In the genomic region with DNA sequence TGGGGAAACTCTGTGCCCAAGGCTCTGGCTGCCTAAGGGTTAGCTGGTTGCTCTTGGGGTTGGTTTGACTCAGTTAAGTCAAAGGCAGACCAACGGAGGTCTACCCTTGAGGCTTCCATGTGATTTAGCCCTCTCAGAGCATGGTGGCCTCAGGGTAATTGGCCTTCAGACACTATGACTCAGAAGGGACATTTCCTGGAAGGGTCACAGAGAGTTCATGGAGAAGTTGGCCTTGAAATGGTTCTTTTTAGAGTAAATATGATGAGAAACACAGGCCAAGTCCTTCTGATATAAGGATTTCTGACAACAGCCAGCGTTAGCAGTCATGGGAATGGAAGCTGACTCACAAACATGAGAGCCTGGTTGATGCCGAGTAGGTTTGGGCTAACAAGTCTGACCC, we compare ENCODE assay signal across 23 mouse cellular contexts. TPM values are rescaled to one million over a fixed set of nuclear protein-coding genes. Genes with fewer than 3 reads are reported as not detected.
DNase-seq lines count a peak whose midpoint lies in the region; ATAC-seq and TF ChIP-seq lines count a peak whose summit lies in the region.
"Had no signal": no experiment of that assay in that cellular context is flagged by ENCODE, and none has a peak within 500 bp of the region (broad histone marks: within the 10 kb centered on the region; RNA-seq: fewer than 3 reads in every experiment).

No protein-coding gene starts in this region.

- DNase-seq in liver, adult 2 months (ENCODE audit: extremely low read depth, low read depth, low spot score): peak; percentile 23
- no peak for DNase-seq in liver, embryonic 11.5 days (ENCODE audit: low spot score)
- peak; percentile 31 for DNase-seq in CH12.LX (ENCODE audit: extremely low read depth)
- DNase-seq in adrenal gland, adult 8-10 months: peak; percentile 33
- no peak for DNase-seq in left cerebral cortex, adult 2 months (ENCODE audit: extremely low spot score in 1 of 2, low spot score in 2 of 2)
- DNase-seq in left cerebral cortex, postnatal 14 days (ENCODE audit: low spot score in 2 of 2): no peak
- no peak for DNase-seq in cerebellum, postnatal 36 days
- DNase-seq: cerebellum, adult 11-12 months; cerebellum, adult 9-11 months; embryo, embryonic 11 days; gastrocnemius, postnatal 10 days; heart, adult 2 months; heart, postnatal 14 days; kidney, adult 18-20 months had no signal

- ATAC-seq in liver, embryonic 11.5 days (replicated peaks; ENCODE audit: low FRiP score): no peak
- ATAC-seq: activated CD4-positive, CD25-positive, alpha-beta regulatory T cell, adult 4 months; forebrain, embryonic 15.5 days; intestine, embryonic 15.5 days had no signal

- in situ Hi-C loops in CH12.LX (cut with MboI; ENCODE audit: low pct_ligation_motif_present, low pct_unique_long_range_greater_than_20kb, low sequenced_read_pairs): no loop called here

- no peaks in the 10 kb centered on the region for H3K4me1 ChIP-seq in liver, adult 2 months (ENCODE audit: control insufficient read depth, insufficient read depth, low read length)
- no peaks in the 10 kb centered on the region for H3K4me1 ChIP-seq in liver, embryonic 11.5 days (replicated peaks; ENCODE audit: control insufficient read depth, insufficient read depth, low read length)
- no peaks in the 10 kb centered on the region for H3K4me1 ChIP-seq in CH12.LX (ENCODE audit: control insufficient read depth in 1 of 2, insufficient read depth in 2 of 2)
- H3K4me1 ChIP-seq: embryonic facial prominence, embryonic 15.5 days; forebrain, embryonic 15.5 days; heart, embryonic 15.5 days; intestine, embryonic 15.5 days had no signal

- H3K4me3 ChIP-seq in liver, adult 2 months (ENCODE audit: insufficient read depth, low read depth, low read length): no peak overlapping the region
- H3K4me3 ChIP-seq in liver, embryonic 11.5 days (ENCODE audit: low read depth, low read length): no peak overlapping the region
- H3K4me3 ChIP-seq in CH12.LX (replicated peaks in 1 of 3; ENCODE audit: low read depth in 2 of 3, low read length in 2 of 3, poor library complexity in 1 of 3): no peak overlapping the region
- H3K4me3 ChIP-seq in left cerebral cortex, adult 2 months: no peak overlapping the region
- H3K4me3 ChIP-seq: embryonic facial prominence, embryonic 15.5 days; erythroblast, embryonic 14.5 days; forebrain, embryonic 15.5 days; heart, adult 2 months; heart, embryonic 15.5 days; intestine, embryonic 15.5 days had no signal

- H3K79me2 ChIP-seq in liver, adult 2 months (ENCODE audit: control insufficient read depth, insufficient read depth, low read length): no peaks in the 10 kb centered on the region
- H3K79me2 ChIP-seq in CH12.LX (replicated peaks; ENCODE audit: control insufficient read depth, extremely low read depth, insufficient read depth, poor library complexity, severe bottlenecking): no peaks in the 10 kb centered on the region

- TF ChIP-seq CTCF in liver, adult 2 months (IDR thresholded peaks at IDR 0.05; ENCODE audit: low read depth, low read length): no peak
- TF ChIP-seq CTCF in CH12.LX (conservative IDR thresholded peaks at IDR 0.05 in 1 of 2, IDR thresholded peaks at IDR 0.05 in 1 of 2; ENCODE audit: low read depth in 2 of 2, low read length in 2 of 2): no peak
- TF ChIP-seq CTCF in left cerebral cortex, adult 2 months (IDR thresholded peaks at IDR 0.05): no peak

- H3K27me3 ChIP-seq in liver, adult 2 months (ENCODE audit: control insufficient read depth, insufficient read depth, low read length): no peaks in the 10 kb centered on the region
- no peaks in the 10 kb centered on the region for H3K27me3 ChIP-seq in liver, embryonic 11.5 days (replicated peaks; ENCODE audit: control insufficient read depth, insufficient read depth, low read length)
- no peaks in the 10 kb centered on the region for H3K27me3 ChIP-seq in CH12.LX (replicated peaks)
- H3K27me3 ChIP-seq: embryonic facial prominence, embryonic 15.5 days; forebrain, embryonic 15.5 days; intestine, embryonic 15.5 days had no signal

- dilution Hi-C loops in CH12.LX (cut with MboI; ENCODE audit: extremely low pct_ligation_motif_present, extremely low pct_unique_long_range_greater_than_20kb, low sequenced_read_pairs): no loop called here

- H3K36me3 ChIP-seq in liver, adult 2 months (ENCODE audit: control insufficient read depth, insufficient read depth, low read length): no peaks in the 10 kb centered on the region
- H3K36me3 ChIP-seq in liver, embryonic 11.5 days (ENCODE audit: control insufficient read depth, insufficient read depth, low read length): no peaks in the 10 kb centered on the region
- no peaks in the 10 kb centered on the region for H3K36me3 ChIP-seq in CH12.LX (replicated peaks in 1 of 2; ENCODE audit: control insufficient read depth in 1 of 2, insufficient read depth in 1 of 2, low read length in 1 of 2)
- H3K36me3 ChIP-seq: embryonic facial prominence, embryonic 15.5 days; forebrain, embryonic 15.5 days; heart, embryonic 15.5 days; intestine, embryonic 15.5 days had no signal

- no peak overlapping the region for H3K9ac ChIP-seq in liver, adult 2 months (ENCODE audit: low read depth, low read length)
- no peak overlapping the region for H3K9ac ChIP-seq in liver, embryonic 11.5 days (ENCODE audit: low read depth, low read length)
- no peak overlapping the region for H3K9ac ChIP-seq in CH12.LX (ENCODE audit: insufficient read depth, low read depth)
- H3K9ac ChIP-seq: embryonic facial prominence, embryonic 15.5 days; forebrain, embryonic 15.5 days; heart, embryonic 15.5 days; hindbrain, embryonic 14.5 days; intestine, embryonic 15.5 days had no signal

- no peak overlapping the region for H3K27ac ChIP-seq in liver, adult 2 months (replicated peaks; ENCODE audit: insufficient read depth, low read depth, low read length)
- H3K27ac ChIP-seq in liver, embryonic 11.5 days (ENCODE audit: low read depth, low read length): no peak overlapping the region
- H3K27ac ChIP-seq in CH12.LX (ENCODE audit: insufficient read depth, low read depth): no peak overlapping the region
- no peak overlapping the region for H3K27ac ChIP-seq in left cerebral cortex, adult 2 months
- H3K27ac ChIP-seq: embryonic facial prominence, embryonic 15.5 days; forebrain, embryonic 15.5 days; heart, adult 2 months; heart, embryonic 15.5 days; hindbrain, embryonic 14.5 days; intestine, embryonic 15.5 days had no signal

- no peak for TF ChIP-seq EP300 in CH12.LX (IDR thresholded peaks at IDR 0.05; ENCODE audit: low read length)

- no peak for TF ChIP-seq RAD21 in CH12.LX (IDR thresholded peaks at IDR 0.05; ENCODE audit: low read depth, low read length)

- intact Hi-C loops in left cerebral cortex, adult 2 months (cut with DNase I): no loop called here
- intact Hi-C loops in left cerebral cortex, postnatal 14 days (cut with DNase I): no loop called here

- WGBS in liver, adult 2 months: 70% methylated on average over 3 of the region's 3 CpGs
- WGBS in liver, embryonic 11.5 days: 81% methylated on average over 3 of the region's 3 CpGs

- no peak for TF ChIP-seq POLR2A in liver, adult 2 months (IDR thresholded peaks at IDR 0.05; ENCODE audit: extremely low read depth, insufficient read depth, low read length)
- TF ChIP-seq POLR2A in CH12.LX (IDR thresholded peaks at IDR 0.05; ENCODE audit: low read depth, low read length): no peak

- no peaks in the 10 kb centered on the region; the same call in 1 of the 2 replicates for H3K9me3 ChIP-seq in liver, embryonic 11.5 days (ENCODE audit: control insufficient read depth, low read length)
- H3K9me3 ChIP-seq in CH12.LX (replicated peaks; ENCODE audit: low read length): peaks cover 12% of the 10 kb centered on the region
- H3K9me3 ChIP-seq: embryonic facial prominence, embryonic 15.5 days; forebrain, embryonic 15.5 days; heart, embryonic 15.5 days; intestine, embryonic 15.5 days had no signal

- H3K4me2 ChIP-seq in liver, embryonic 11.5 days: no peak overlapping the region
- no peak overlapping the region for H3K4me2 ChIP-seq in CH12.LX (ENCODE audit: insufficient read depth, low read depth, poor library complexity, severe bottlenecking)
- H3K4me2 ChIP-seq: embryonic facial prominence, embryonic 15.5 days; forebrain, embryonic 15.5 days; heart, embryonic 11.5 days; heart, embryonic 15.5 days; hindbrain, embryonic 14.5 days; intestine, embryonic 15.5 days had no signal

TF ChIP-seq in CH12.LX, 34 proteins besides CTCF, POLR2A, EP300 and RAD21:
- TF ChIP-seq NELFE (IDR thresholded peaks at IDR 0.05; ENCODE audit: low read depth, low read length): no peak
- no peak for TF ChIP-seq TCF12 (IDR thresholded peaks at IDR 0.05; ENCODE audit: low read depth, low read length)
- TF ChIP-seq POLR2AphosphoS2 (IDR thresholded peaks at IDR 0.05; ENCODE audit: low read depth, low read length): no peak
- no peak for TF ChIP-seq BHLHE40 (IDR thresholded peaks at IDR 0.05; ENCODE audit: low read depth, low read length)
- no peak for TF ChIP-seq RCOR1 (conservative IDR thresholded peaks at IDR 0.05; ENCODE audit: low read depth, low read length)
- TF ChIP-seq USF1 (IDR thresholded peaks at IDR 0.05; ENCODE audit: low read depth, low read length): no peak
- no peak for TF ChIP-seq GABPA (IDR thresholded peaks at IDR 0.05; ENCODE audit: insufficient replicate concordance, low read depth, low read length)
- no peak for TF ChIP-seq MAFK (IDR thresholded peaks at IDR 0.05; ENCODE audit: insufficient replicate concordance, low read length)
- no peak for TF ChIP-seq CHD1 (IDR thresholded peaks at IDR 0.05; ENCODE audit: low read depth, low read length)
- TF ChIP-seq ZNF384 (IDR thresholded peaks at IDR 0.05; ENCODE audit: low read depth, low read length): no peak

RNA-seq across cellular contexts. Expression of gene Zc3h8, which starts 40.2 kb away (rescaled TPM):
- total RNA-seq in liver, adult 2 months (2014; rRNA removed): 1.4 and 3.0 TPM in 2 replicates
- 0.52 and 0.72 TPM in 2 replicates for polyA plus RNA-seq in liver, adult 2 months (2012; rRNA removed)
- polyA plus RNA-seq in liver, embryonic 11.5 days (2014; fragmentation: Nextera tagmentation; extraction: Ambion mirVana): 9.2 and 11.9 TPM in 2 replicates
- total RNA-seq in CH12.LX (2012; rRNA removed) (8.1 and 10.2 TPM in 2 replicates), CH12.LX (2014; rRNA removed) (11.7 and 15.3 TPM in 2 replicates)
- 15.2 and 20.2 TPM in 2 replicates for polyA plus RNA-seq in CH12.LX (2012; ENCODE audit: insufficient read length, low read depth)
- total RNA-seq in adrenal gland, adult 8-10 months (2022): 1 to 10 TPM; 3.5 to 5.3 (median 3.9) TPM
- total RNA-seq in left cerebral cortex, adult 2 months (2021): 1 to 10 TPM; 6.8 to 7.1 TPM
- 1 to 10 TPM; 6.7 to 7.0 TPM for total RNA-seq in left cerebral cortex, postnatal 14 days (2021)
- polyA plus RNA-seq: erythroblast, embryonic 14.5 days had no signal

RNA-seq across cellular contexts. Expression of gene Fbln7, which starts 40.9 kb away (rescaled TPM):
- 0.28 and 0.34 TPM in 2 replicates for total RNA-seq in liver, adult 2 months (2014; rRNA removed)
- polyA plus RNA-seq in liver, adult 2 months (2012; rRNA removed): 0.22 and 0.25 TPM in 2 replicates
- polyA plus RNA-seq in liver, embryonic 11.5 days (2014; fragmentation: Nextera tagmentation; extraction: Ambion mirVana): 0.62 and 0.90 TPM in 2 replicates
- total RNA-seq in CH12.LX (2012; rRNA removed) (not detected in 2 replicates), CH12.LX (2014; rRNA removed) (not detected in 2 replicates)
- not detected in 2 replicates for polyA plus RNA-seq in CH12.LX (2012; ENCODE audit: insufficient read length, low read depth)
- total RNA-seq in adrenal gland, adult 8-10 months (2022): 1 to 10 TPM; 6.1 to 8.3 (median 7.1) TPM
- 1 to 10 TPM; 2.4 to 2.5 TPM for total RNA-seq in left cerebral cortex, adult 2 months (2021)
- total RNA-seq in left cerebral cortex, postnatal 14 days (2021): 1 to 10 TPM; 4.0 to 4.8 TPM
- total RNA-seq: hematopoietic stem cell, adult 5-6 weeks had no signal
- polyA plus RNA-seq: activated CD4-positive, CD25-positive, alpha-beta regulatory T cell, adult 4 months; erythroblast, embryonic 14.5 days had no signal

Comparison
In these comparisons a context has a peak if more than half of its experiments do, and no peak if none do; other contexts are left out.
1. DNase-seq: peak in liver, adult 2 months (single experiment), CH12.LX (single experiment) and adrenal gland, adult 8-10 months (single experiment); none in liver, embryonic 11.5 days (single experiment), left cerebral cortex, adult 2 months (0 of 2), left cerebral cortex, postnatal 14 days (0 of 2) and cerebellum, postnatal 36 days (0 of 2).